Mouse (Mus musculus) forebrain, embryonic 11.5 days (tissue): ENCODE data around the gene Cdc20. TPM values are rescaled to one million over a fixed set of nuclear protein-coding genes. Genes with fewer than 3 reads are reported as not detected.

ENCODE experiments used
- ATAC-seq: fragments of 200-750 bp; cut with Nextera tagmentation; replicated peaks from 2 replicates; pipeline ENCODE4 v1.8.0; 2017; ENCODE audit warnings: moderate TSS enrichment; ENCODE audit not compliant: low FRiP score
- DNase-seq: peaks from one replicate; pipeline ENCODE4 v3.0.0-alpha.2; 2017; ENCODE audit warnings: low spot score
- H3K27ac ChIP-seq: fragments of 300-500 bp; sonication (generic); 2 replicates; pipeline ENCODE4 v1.5.1; 2014; ENCODE audit warnings: low read depth, low read length
- H3K27me3 ChIP-seq: fragments of 300-500 bp; sonication (generic); 2 replicates; pipeline ENCODE4 v1.6.1; 2014; ENCODE audit warnings: mild to moderate bottlenecking, low read length, mixed read lengths; ENCODE audit not compliant: control insufficient read depth, insufficient read depth
- H3K36me3 ChIP-seq: fragments of 300-500 bp; sonication (generic); 2 replicates; pipeline ENCODE4 v1.6.1; 2014; ENCODE audit warnings: mild to moderate bottlenecking, low read length, moderate library complexity, mixed read lengths; ENCODE audit not compliant: control insufficient read depth, insufficient read depth
- H3K4me1 ChIP-seq: fragments of 300-500 bp; sonication (generic); replicated peaks from 2 replicates; pipeline ENCODE4 v1.6.1; 2014; ENCODE audit warnings: low read length, mixed read lengths; ENCODE audit not compliant: control insufficient read depth, insufficient read depth
- H3K4me2 ChIP-seq: fragments of 300-500 bp; sonication (generic); 2 replicates; pipeline ENCODE4 v1.6.1; 2014; ENCODE audit warnings: low read depth, mild to moderate bottlenecking, low read length, moderate library complexity, mixed read lengths; ENCODE audit not compliant: severe bottlenecking
- H3K4me3 ChIP-seq: fragments of 300-500 bp; sonication (generic); 2 replicates; pipeline ENCODE4 v1.5.1; 2014; ENCODE audit warnings: low read depth, low read length
- H3K9ac ChIP-seq: fragments of 300-500 bp; sonication (generic); 2 replicates; pipeline ENCODE4 v1.6.1; 2014; ENCODE audit warnings: low read length
- H3K9me3 ChIP-seq: fragments of 300-500 bp; sonication (generic); 2 replicates; pipeline ENCODE4 v1.6.1; 2016; ENCODE audit warnings: low read length, mixed read lengths; ENCODE audit not compliant: control insufficient read depth
- WGBS: fragments of 180-500 bp; shearing (Covaris S2); extraction: QIAGEN DNeasy Blood & Tissue Kit; methylation state at CpG from one replicate; pipeline ENCODE4 v1.1.7; 2014; 5-methylcytosine and 5-hydroxymethylcytosine counted together
- polyA plus RNA-seq: library from polyadenylated mRNA; unstranded; fragments of >200 nt; fragmentation: Nextera tagmentation; extraction: Ambion mirVana; gene quantifications from 2 replicates; pipeline ENCODE4 v1.2.1, GENCODE M21; 2014

The Cdc20 gene
- polyA plus RNA-seq, 1 experiment from 2014 or later: 369 TPM

GRCm38 (mm10) chr4:118409142-118409900 is 27.8 kb downstream of the Cdc20 start, which contains the start of the genes Szt2 and Med8:
Gene Szt2, minus strand, starts transcription at chr4:118409273.
Gene Med8, plus strand, starts transcription at chr4:118409337.
- no peaks in the 10 kb centered on the region for H3K27me3 ChIP-seq
- no peaks in the 10 kb centered on the region for H3K9me3 ChIP-seq
- peaks cover 10% of the 10 kb centered on the region; the same call in 1 of the 2 replicates for H3K36me3 ChIP-seq
- WGBS: under 1% methylated on average over 53 of the region's 53 CpGs
- H3K4me1 ChIP-seq: peaks cover 9% of the 10 kb centered on the region; the same call in 1 of the 2 replicates
- H3K4me3 ChIP-seq: peak within 1 kb of the TSS; percentile 88
- H3K27ac ChIP-seq: no peak within 1 kb of the TSS; the same call in 1 of the 2 replicates
- H3K9ac ChIP-seq: peak within 1 kb of the TSS; percentile 88
- DNase-seq (peak; percentile 89), ATAC-seq (peak; percentile 96)
- peak within 1 kb of the TSS; percentile 88 for H3K4me2 ChIP-seq

DNA sequence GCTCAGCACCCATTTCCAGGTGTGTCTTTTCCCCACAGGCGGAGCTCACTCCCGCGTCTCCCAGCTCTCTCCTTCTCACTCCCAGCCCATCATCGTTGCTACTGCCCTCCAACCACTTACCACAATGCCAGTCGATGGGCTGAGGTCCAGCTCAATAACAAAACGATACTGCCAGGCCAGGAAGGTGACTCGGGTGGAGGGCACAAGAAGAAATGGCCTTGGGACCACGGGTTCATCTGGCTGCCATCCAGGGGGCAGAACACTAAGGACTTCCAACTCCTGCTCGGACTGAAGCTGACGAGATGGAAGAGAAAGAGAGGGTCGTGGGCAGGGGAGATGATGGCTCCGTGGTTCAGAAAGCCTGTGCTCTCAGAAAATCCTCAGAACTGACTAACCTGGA is 34.5 kb downstream of the Cdc20 start:
- Histone ChIP-seq H3K36me3 (peaks cover 8% of the 10 kb centered on the region; the same call in 1 of the 2 replicates), H3K9me3 (no peaks in the 10 kb centered on the region), H3K4me2 (no peak overlapping the region), H3K27ac (no peak overlapping the region), H3K4me1 (no peaks in the 10 kb centered on the region), H3K4me3 (no peak overlapping the region), H3K9ac (no peak overlapping the region), H3K27me3 (no peaks in the 10 kb centered on the region)
- 91% methylated on average over 12 of the region's 12 CpGs for WGBS
- DNase-seq (no peak), ATAC-seq (no peak)

DNA sequence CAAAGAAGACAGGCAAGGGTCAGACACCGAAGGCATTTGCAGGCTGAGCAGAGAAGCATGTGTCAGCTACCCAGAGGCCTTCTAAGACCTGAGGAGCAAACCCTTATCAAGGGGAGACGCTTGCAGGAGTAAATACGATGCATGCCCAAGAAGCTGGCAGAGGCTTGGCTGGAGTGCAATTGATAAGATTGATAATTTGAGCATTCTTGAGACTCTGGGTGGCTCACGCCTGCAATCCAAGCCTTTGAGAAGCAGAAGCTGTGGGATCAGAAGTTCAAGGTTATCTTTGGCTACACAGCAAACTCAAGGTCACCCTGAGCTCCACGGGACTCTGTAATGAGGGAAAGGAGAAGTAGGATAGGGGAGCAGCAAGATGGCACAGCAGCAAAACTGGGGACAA is 35.2 kb downstream of the Cdc20 start:
- H3K4me2 ChIP-seq: no peak overlapping the region
- no peak overlapping the region for H3K9ac ChIP-seq
- DNase-seq (no peak), ATAC-seq (no peak)
- 90% methylated on average over 5 of the region's 5 CpGs for WGBS
- no peaks in the 10 kb centered on the region for H3K9me3 ChIP-seq
- peaks cover 8% of the 10 kb centered on the region; the same call in 1 of the 2 replicates for H3K36me3 ChIP-seq
- H3K27ac ChIP-seq: no peak overlapping the region
- no peaks in the 10 kb centered on the region for H3K27me3 ChIP-seq
- H3K4me1 ChIP-seq: no peaks in the 10 kb centered on the region
- H3K4me3 ChIP-seq: no peak overlapping the region

DNA sequence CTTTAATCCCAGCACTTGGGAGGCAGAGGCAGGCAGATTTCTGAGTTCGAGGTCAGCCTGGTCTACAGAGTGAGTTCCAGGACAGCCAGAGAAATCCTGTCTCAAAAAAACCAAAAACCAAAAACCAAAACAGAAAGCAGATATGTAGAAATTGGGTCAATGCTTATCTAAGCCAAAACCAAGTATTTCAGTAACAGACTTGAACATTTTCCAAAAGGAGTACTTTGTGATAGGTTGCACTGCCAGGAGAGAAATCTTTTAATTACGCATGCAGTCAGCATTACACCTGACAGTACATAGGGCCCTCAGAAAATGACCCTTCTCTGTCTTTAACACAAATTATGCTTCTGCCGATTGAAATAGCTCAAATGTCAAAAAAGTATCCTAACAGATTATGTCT is 35.7 kb downstream of the Cdc20 start:
- WGBS: 96% methylated on average over 3 of the region's 3 CpGs
- no peak overlapping the region for H3K9ac ChIP-seq
- DNase-seq: no peak

GRCm38 (mm10) chr4:118398400-118398799 is 38.8 kb downstream of the Cdc20 start:
- no peak for ATAC-seq

More for the DNA sequence above, 35.7 kb downstream of the Cdc20 start:
- ATAC-seq: no peak
- peaks cover 8% of the 10 kb centered on the region; the same call in 1 of the 2 replicates for H3K36me3 ChIP-seq
- no peaks in the 10 kb centered on the region for H3K4me1 ChIP-seq
- H3K4me3 ChIP-seq: no peak overlapping the region
- H3K9me3 ChIP-seq: no peaks in the 10 kb centered on the region
- H3K4me2 ChIP-seq: no peak overlapping the region
- H3K27ac ChIP-seq: no peak overlapping the region
- H3K27me3 ChIP-seq: no peaks in the 10 kb centered on the region

DNA sequence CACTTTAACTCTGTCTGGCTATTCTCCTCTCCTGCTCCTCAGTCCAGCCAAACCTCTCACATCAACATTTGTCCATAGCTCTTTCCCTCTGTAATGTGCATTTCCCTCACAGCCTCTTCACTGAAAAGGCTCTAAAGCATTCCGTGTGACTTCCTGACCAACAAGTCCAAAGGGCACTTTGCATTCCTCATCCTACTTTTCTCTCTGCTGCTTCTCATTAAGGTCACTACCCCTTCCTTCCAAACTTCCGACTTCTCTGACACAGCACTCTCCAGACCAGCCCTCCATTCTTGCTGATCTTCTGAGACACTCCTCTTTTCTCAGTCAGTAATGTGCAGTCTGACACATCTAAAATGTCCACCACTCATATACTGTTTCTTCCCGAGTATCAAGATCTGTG is 40.7 kb downstream of the Cdc20 start:
- H3K4me3 ChIP-seq: no peak overlapping the region
- 81% methylated on average over 3 of the region's 3 CpGs for WGBS
- no peak overlapping the region for H3K27ac ChIP-seq
- H3K36me3 ChIP-seq: peaks cover 16% of the 10 kb centered on the region; the same call in 1 of the 2 replicates
- H3K9ac ChIP-seq: no peak overlapping the region
- no peaks in the 10 kb centered on the region for H3K27me3 ChIP-seq
- no peak overlapping the region for H3K4me2 ChIP-seq
- ATAC-seq (no peak), DNase-seq (no peak)
- H3K9me3 ChIP-seq: no peaks in the 10 kb centered on the region
- no peaks in the 10 kb centered on the region for H3K4me1 ChIP-seq

More at GRCm38 (mm10) chr4:118398400-118398799, 38.8 kb downstream of the Cdc20 start:
- DNase-seq: no peak
- peaks cover 11% of the 10 kb centered on the region; the same call in 1 of the 2 replicates for H3K36me3 ChIP-seq
- no peak overlapping the region for H3K4me3 ChIP-seq
- no peaks in the 10 kb centered on the region for H3K4me1 ChIP-seq
- 93% methylated on average over 6 of the region's 6 CpGs for WGBS
- H3K4me2 ChIP-seq: no peak overlapping the region
- no peak overlapping the region for H3K9ac ChIP-seq
- H3K27ac ChIP-seq: no peak overlapping the region
- H3K27me3 ChIP-seq: no peaks in the 10 kb centered on the region
- H3K9me3 ChIP-seq: no peaks in the 10 kb centered on the region

GRCm38 (mm10) chr4:118395289-118395688 is 41.9 kb downstream of the Cdc20 start:
- no peak overlapping the region for H3K4me3 ChIP-seq
- H3K36me3 ChIP-seq: peaks cover 19% of the 10 kb centered on the region; the same call in 1 of the 2 replicates
- no peak for ATAC-seq
- H3K27ac ChIP-seq: no peak overlapping the region
- H3K9me3 ChIP-seq: no peaks in the 10 kb centered on the region
- DNase-seq: no peak
- H3K9ac ChIP-seq: no peak overlapping the region
- 94% methylated on average over 4 of the region's 4 CpGs for WGBS
- no peaks in the 10 kb centered on the region for H3K27me3 ChIP-seq
- no peaks in the 10 kb centered on the region for H3K4me1 ChIP-seq
- no peak overlapping the region for H3K4me2 ChIP-seq

GRCm38 (mm10) chr4:118394505-118394904 is 42.6 kb downstream of the Cdc20 start:
- ATAC-seq (no peak), DNase-seq (no peak)
- Histone ChIP-seq H3K4me2 (no peak overlapping the region), H3K4me1 (no peaks in the 10 kb centered on the region), H3K36me3 (peaks cover 19% of the 10 kb centered on the region; the same call in 1 of the 2 replicates), H3K27ac (no peak overlapping the region), H3K27me3 (no peaks in the 10 kb centered on the region), H3K9me3 (no peaks in the 10 kb centered on the region), H3K9ac (no peak overlapping the region), H3K4me3 (no peak overlapping the region)
- 95% methylated on average over 6 of the region's 6 CpGs for WGBS
